Mouse (Mus musculus) heart, embryonic 10.5 days (tissue): Measurements from ENCODE around the gene Entpd5. TPM values are rescaled to one million over a fixed set of nuclear protein-coding genes. Genes with fewer than 3 reads are reported as not detected.
"Not testable (repeated sequence)": the region's sequence is repeated elsewhere in the genome, so short reads cannot be mapped to it uniquely, and the experiment has no call there.

ENCODE experiments used
- DNase-seq: peaks from one replicate; pipeline ENCODE4 v3.0.0-alpha.2; 2017; ENCODE audit warnings: low spot score
- H3K27ac ChIP-seq: fragments of 300-500 bp; sonication (generic); 2 replicates; pipeline ENCODE4 v1.5.1; 2016; ENCODE audit warnings: mild to moderate bottlenecking
- H3K27me3 ChIP-seq: fragments of 300-500 bp; sonication (generic); 2 replicates; pipeline ENCODE4 v1.6.1; 2016; ENCODE audit warnings: mild to moderate bottlenecking; ENCODE audit not compliant: poor library complexity, insufficient read depth, severe bottlenecking
- H3K36me3 ChIP-seq: fragments of 300-500 bp; sonication (generic); 2 replicates; pipeline ENCODE4 v1.6.1; 2016; ENCODE audit warnings: mild to moderate bottlenecking, moderate library complexity
- H3K4me1 ChIP-seq: fragments of 300-500 bp; sonication (generic); 2 replicates; pipeline ENCODE4 v1.6.1; 2016; ENCODE audit warnings: mild to moderate bottlenecking
- H3K4me3 ChIP-seq: fragments of 300-500 bp; sonication (generic); 2 replicates; pipeline ENCODE4 v1.5.1; 2016; ENCODE audit warnings: mild to moderate bottlenecking, moderate library complexity
- H3K9me3 ChIP-seq: fragments of 300-500 bp; sonication (generic); 2 replicates; pipeline ENCODE4 v1.6.1; 2016; ENCODE audit warnings: mild to moderate bottlenecking, moderate library complexity
- WGBS: fragments of 180-500 bp; shearing (Covaris S2); methylation state at CpG from one replicate; pipeline ENCODE4 v1.1.7; 2016; 5-methylcytosine and 5-hydroxymethylcytosine counted together
- polyA plus RNA-seq: library from polyadenylated mRNA; unstranded; fragments of >200 nt; fragmentation: Nextera tagmentation; extraction: Ambion mirVana; gene quantifications from 2 replicates; pipeline ENCODE4 v1.2.1, GENCODE M21; 2016

Entpd5 gene
- polyA plus RNA-seq, 1 experiment from 2014 or later = 20.0 TPM

DNA sequence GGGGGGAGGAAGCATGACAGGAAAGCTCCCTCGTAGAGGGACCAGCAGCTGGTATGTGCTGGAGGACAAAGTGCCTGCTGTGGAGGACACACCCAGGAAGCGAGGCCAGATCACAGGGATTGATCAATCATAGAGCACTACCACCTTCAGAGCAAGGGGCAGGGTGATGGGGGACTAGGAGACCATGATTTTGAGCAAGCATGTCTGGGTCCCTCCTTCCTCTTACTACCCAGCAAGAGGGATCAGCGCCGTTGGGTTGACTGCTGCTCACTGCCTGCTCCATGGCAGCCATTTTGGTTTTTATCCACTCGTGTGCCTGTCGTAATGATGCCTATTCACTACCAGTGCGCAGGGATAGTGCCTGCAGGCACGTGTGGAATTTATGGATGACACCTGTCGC is 44.5 kb downstream of the Entpd5 start:
- H3K4me3 ChIP-seq = peak overlapping the region; percentile 19; the same call in 1 of the 2 replicates
- no peak for DNase-seq
- H3K27me3 ChIP-seq = no peaks in the 10 kb centered on the region
- no peaks in the 10 kb centered on the region for H3K9me3 ChIP-seq
- H3K27ac ChIP-seq = 0 out of 2 replicates have a peak overlapping the region, but pooled peaks have one; percentile 29
- H3K36me3 ChIP-seq = peaks cover 24% of the 10 kb centered on the region
- peaks cover 28% of the 10 kb centered on the region for H3K4me1 ChIP-seq
- 70% methylated on average over 9 of the region's 9 CpGs for WGBS

- H3K27me3 ChIP-seq = no peaks in the 10 kb centered on the region
- 48% methylated on average over 2 of the region's 2 CpGs for WGBS
- peaks cover 10% of the 10 kb centered on the region for H3K36me3 ChIP-seq
- H3K27ac ChIP-seq = peak overlapping the region; percentile 89; the same call in 1 of the 2 replicates
- H3K9me3 ChIP-seq = no peaks in the 10 kb centered on the region
- peak overlapping the region; percentile 94 for H3K4me3 ChIP-seq
- peaks cover 28% of the 10 kb centered on the region for H3K4me1 ChIP-seq
- no peak for DNase-seq
These were observed 46.0 kb downstream of the Entpd5 start for GRCm38 (mm10) chr12:84362872-84363271.

DNA sequence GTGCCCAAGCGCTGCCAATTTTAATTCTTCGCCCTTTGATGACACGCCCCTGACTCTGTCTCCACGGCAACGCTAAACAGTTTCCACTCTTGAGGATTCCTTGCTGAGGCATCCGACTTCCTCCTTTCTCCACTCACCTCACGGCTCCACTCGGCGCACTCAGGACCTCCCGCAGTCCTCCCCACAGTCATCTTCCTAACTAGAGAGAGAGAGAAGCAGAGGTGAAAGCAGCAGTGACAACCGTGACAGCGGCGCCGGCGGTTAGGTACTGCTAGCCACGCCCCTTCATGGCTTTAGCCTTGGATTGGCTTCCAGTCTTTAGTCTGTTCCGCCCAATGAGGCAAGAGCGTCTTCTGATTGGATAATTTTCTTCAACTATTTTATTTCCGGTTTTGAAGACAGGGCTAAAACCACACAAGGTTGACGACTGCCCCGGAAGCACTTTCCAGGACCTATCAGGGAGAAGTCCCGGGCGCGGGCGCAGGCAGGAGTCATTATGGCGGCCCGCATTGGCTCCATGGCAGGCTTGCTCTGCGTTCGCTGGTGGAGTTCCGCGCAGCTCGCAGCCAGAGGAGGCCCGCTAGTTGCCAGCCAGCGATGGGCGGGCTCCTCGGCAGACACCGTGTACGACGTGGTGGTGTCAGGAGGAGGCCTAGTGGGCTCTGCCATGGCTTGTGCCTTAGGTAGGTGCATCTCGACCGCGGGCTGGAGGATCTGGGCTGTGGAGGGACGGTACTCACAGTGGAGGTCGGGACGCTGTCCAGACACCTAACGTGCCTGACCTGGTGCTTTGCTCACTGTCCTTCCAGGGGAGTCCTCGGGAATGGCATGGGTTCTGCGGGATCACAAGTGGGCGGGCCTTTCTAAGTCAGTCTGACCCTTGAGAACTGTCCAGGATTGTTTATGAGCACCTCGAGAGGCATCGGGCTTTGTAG is 47.0 kb downstream of the Entpd5 start, which contains the start of the genes Coq6 and Fam161b:
TSS of gene Coq6 (plus strand) at position 103 of the 935 bp plus-strand sequence.
TSS of gene Fam161b (minus strand) at position 279 of the 935 bp plus-strand sequence.
- peaks cover 5% of the 10 kb centered on the region for H3K36me3 ChIP-seq
- H3K27me3 ChIP-seq = no peaks in the 10 kb centered on the region
- peak within 1 kb of the TSS; percentile 94 for H3K4me3 ChIP-seq
- peak within 1 kb of the TSS; percentile 89 for H3K27ac ChIP-seq
- DNase-seq = peak; percentile 98
- no peaks in the 10 kb centered on the region for H3K9me3 ChIP-seq
- WGBS = under 1% methylated on average over 51 of the region's 51 CpGs
- peaks cover 28% of the 10 kb centered on the region for H3K4me1 ChIP-seq

GRCm38 (mm10) chr12:84358699-84359098 is 50.1 kb downstream of the Entpd5 start:
- Histone ChIP-seq H3K36me3 (peaks cover 26% of the 10 kb centered on the region), H3K4me1 (peaks cover 19% of the 10 kb centered on the region)
- DNase-seq, H3K27me3 ChIP-seq, H3K9me3 ChIP-seq, H3K27ac ChIP-seq, H3K4me3 ChIP-seq: not testable (repeated sequence)
- WGBS = 57% methylated on average over 2 of the region's 2 CpGs

GRCm38 (mm10) chr12:84347192-84347591 is 61.6 kb downstream of the Entpd5 start:
- no peaks in the 10 kb centered on the region for H3K9me3 ChIP-seq
- H3K4me1 ChIP-seq = no peaks in the 10 kb centered on the region
- WGBS = 33% methylated on average over 2 of the region's 2 CpGs
- peaks cover 46% of the 10 kb centered on the region for H3K36me3 ChIP-seq
- no peak for DNase-seq
- no peak overlapping the region for H3K4me3 ChIP-seq
- H3K27ac ChIP-seq = no peak overlapping the region
- no peaks in the 10 kb centered on the region for H3K27me3 ChIP-seq

DNA sequence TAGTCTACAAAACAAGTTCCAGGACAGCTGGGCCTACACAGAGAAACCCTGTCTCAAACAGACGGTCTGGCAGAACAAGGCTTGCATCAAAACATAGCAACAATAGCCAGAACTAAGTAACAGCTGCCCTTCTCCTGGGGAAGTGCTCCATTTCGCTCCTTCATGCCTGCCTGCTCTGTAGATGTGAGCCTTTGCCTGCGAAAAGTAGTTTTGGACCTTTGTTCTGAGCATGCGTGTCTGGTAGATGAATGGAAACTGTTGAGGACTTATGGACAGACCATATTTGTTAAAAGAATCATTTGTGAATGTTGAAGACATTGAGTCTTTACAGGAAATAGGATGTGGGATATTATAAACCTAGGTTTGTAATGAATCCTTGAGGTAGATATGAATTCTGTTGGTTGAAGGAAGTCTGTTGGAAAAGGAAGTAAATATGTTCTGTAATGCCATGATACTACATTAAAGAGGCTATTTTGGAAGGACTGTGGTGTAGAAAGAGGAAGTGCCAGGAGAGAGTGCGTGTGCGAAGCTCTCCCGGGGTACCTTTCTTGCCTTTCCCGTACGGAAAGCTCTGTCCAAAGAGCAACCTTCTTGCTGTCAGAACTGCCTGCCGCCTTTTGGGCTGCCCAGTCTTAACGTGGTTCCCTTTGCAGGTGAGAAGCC is 71.7 kb downstream of the Entpd5 start:
- Histone ChIP-seq H3K4me1 (no peaks in the 10 kb centered on the region), H3K9me3 (no peaks in the 10 kb centered on the region), H3K27me3 (no peaks in the 10 kb centered on the region), H3K36me3 (peaks cover 98% of the 10 kb centered on the region), H3K4me3 (no peak overlapping the region), H3K27ac (no peak overlapping the region)
- no peak for DNase-seq
- WGBS = 93% methylated on average over 11 of the region's 11 CpGs

- Histone ChIP-seq H3K36me3 (peaks cover 69% of the 10 kb centered on the region), H3K27ac (no peak overlapping the region)
- WGBS = 50% methylated on average over 4 of the region's 4 CpGs
These were observed 81.7 kb downstream of the Entpd5 start for GRCm38 (mm10) chr12:84327111-84327512.

More at GRCm38 (mm10) chr12:84327111-84327512, 81.7 kb downstream of the Entpd5 start:
- Histone ChIP-seq H3K4me3 (no peak overlapping the region), H3K9me3 (no peaks in the 10 kb centered on the region), H3K4me1 (no peaks in the 10 kb centered on the region; the same call in 1 of the 2 replicates), H3K27me3 (no peaks in the 10 kb centered on the region)
- no peak for DNase-seq

Other genes starting within 250 kb of the Entpd5 start
- gene Elmsan1, start 190.1 kb downstream of the Entpd5 start, polyA plus RNA-seq = 8.0 and 10.5 TPM in 2 replicates
- 52.7 and 79.6 TPM in 2 replicates for gene Ptgr2, start 123.8 kb downstream of the Entpd5 start, polyA plus RNA-seq
- gene Zfp410, start 92.2 kb downstream of the Entpd5 start, polyA plus RNA-seq = 67.0 and 77.1 TPM in 2 replicates
- gene Coq6, start 47.4 kb downstream of the Entpd5 start, polyA plus RNA-seq = 53.7 and 74.2 TPM in 2 replicates
- 4.4 and 4.7 TPM in 2 replicates for gene Fam161b, start 47.2 kb downstream of the Entpd5 start, polyA plus RNA-seq
- gene Bbof1, start within 50 bp of the Entpd5 start, polyA plus RNA-seq = 0.57 and 1.1 TPM in 2 replicates
- 20.0 and 22.0 TPM in 2 replicates for gene Rnf113a2, start 8.2 kb upstream of the Entpd5 start, polyA plus RNA-seq
- gene Aldh6a1, start 42.0 kb upstream of the Entpd5 start, polyA plus RNA-seq = 23.8 and 31.3 TPM in 2 replicates
- gene Lin52, start 42.4 kb upstream of the Entpd5 start, polyA plus RNA-seq = 17.7 and 20.5 TPM in 2 replicates
- not detected in 2 replicates for gene Vsx2, start 160.7 kb upstream of the Entpd5 start, polyA plus RNA-seq
- 13.1 and 13.8 TPM in 2 replicates for gene Abcd4, start 208.4 kb upstream of the Entpd5 start, polyA plus RNA-seq
- gene Vrtn, start 232.0 kb upstream of the Entpd5 start, polyA plus RNA-seq = not detected in 2 replicates